Mouse (Mus musculus) ES-Bruce4 (cell line): ENCODE measurements around the gene Gdpd5.

Experiments
- CTCF ChIP-seq: IDR thresholded peaks from one replicate; pipeline ENCODE4 v1.8.1; 2011; ENCODE audit warnings: low read depth, low read length
- EP300 ChIP-seq: IDR thresholded peaks from 2 replicates; pipeline ENCODE4 v1.6.1; 2011; ENCODE audit warnings: low read depth, low read length; ENCODE audit not compliant: insufficient read depth
- POLR2A ChIP-seq: IDR thresholded peaks from one replicate; pipeline ENCODE4 v1.8.1; 2011; ENCODE audit warnings: low read length; ENCODE audit not compliant: insufficient read depth

GRCm38 (mm10) chr7:99454044-99454443, 72.8 kb downstream of the Gdpd5 start:
- TF ChIP-seq POLR2A (no peak), CTCF (no peak), EP300 (no peak)
